Mouse (Mus musculus) hindbrain, embryonic 16.5 days (tissue): ENCODE results near the gene Pik3r3. TPM values are rescaled to one million over a fixed set of nuclear protein-coding genes. Genes with fewer than 3 reads are reported as not detected.

Source experiments
- ATAC-seq: fragments of 200-750 bp; cut with Nextera tagmentation; 2 replicates; pipeline ENCODE4 v1.8.0; 2017; ENCODE audit warnings: moderate TSS enrichment, moderate library complexity
- H3K27ac ChIP-seq: fragments of 300-500 bp; sonication (generic); 2 replicates; pipeline ENCODE4 v1.5.1; 2014; ENCODE audit warnings: low read depth, mild to moderate bottlenecking, control low read depth, low read length, moderate library complexity
- H3K27me3 ChIP-seq: fragments of 300-500 bp; sonication (generic); replicated peaks from 2 replicates; pipeline ENCODE4 v1.6.1; 2014; ENCODE audit warnings: low read length; ENCODE audit not compliant: control insufficient read depth, insufficient read depth
- H3K36me3 ChIP-seq: fragments of 300-500 bp; sonication (generic); 2 replicates; pipeline ENCODE4 v1.6.1; 2014; ENCODE audit warnings: mild to moderate bottlenecking, low read length, moderate library complexity, mixed read lengths; ENCODE audit not compliant: control insufficient read depth, insufficient read depth
- H3K4me1 ChIP-seq: fragments of 300-500 bp; sonication (generic); 2 replicates; pipeline ENCODE4 v1.6.1; 2014; ENCODE audit warnings: low read depth, low read length; ENCODE audit not compliant: control insufficient read depth, insufficient read depth
- H3K4me2 ChIP-seq: fragments of 300-500 bp; sonication (generic); 2 replicates; pipeline ENCODE4 v1.6.1; 2014; ENCODE audit warnings: mild to moderate bottlenecking, low read length, control low read depth, moderate library complexity
- H3K4me3 ChIP-seq: fragments of 300-500 bp; sonication (generic); 2 replicates; pipeline ENCODE4 v1.5.1; 2014; ENCODE audit warnings: mild to moderate bottlenecking, low read length, control low read depth, moderate library complexity
- H3K9ac ChIP-seq: fragments of 300-500 bp; sonication (generic); 2 replicates; pipeline ENCODE4 v1.6.1; 2014; ENCODE audit warnings: low read depth, mild to moderate bottlenecking, control low read depth, low read length, moderate library complexity
- H3K9me3 ChIP-seq: fragments of 300-500 bp; sonication (generic); 2 replicates; pipeline ENCODE4 v1.6.1; 2014; ENCODE audit warnings: mild to moderate bottlenecking, low read length, moderate library complexity; ENCODE audit not compliant: control insufficient read depth
- WGBS: fragments of 180-500 bp; shearing (Covaris S2); extraction: QIAGEN DNeasy Blood & Tissue Kit; methylation state at CpG from one replicate; pipeline ENCODE4 v1.1.7; 2014; 5-methylcytosine and 5-hydroxymethylcytosine counted together
- polyA plus RNA-seq: library from polyadenylated mRNA; unstranded; fragments of >200 nt; fragmentation: Nextera tagmentation; extraction: Ambion mirVana; gene quantifications from 2 replicates; pipeline ENCODE4 v1.2.1, GENCODE M21; 2015

Gene Pik3r3
- polyA plus RNA-seq, 1 experiment from 2014 or later, result 47.4 TPM

DNA sequence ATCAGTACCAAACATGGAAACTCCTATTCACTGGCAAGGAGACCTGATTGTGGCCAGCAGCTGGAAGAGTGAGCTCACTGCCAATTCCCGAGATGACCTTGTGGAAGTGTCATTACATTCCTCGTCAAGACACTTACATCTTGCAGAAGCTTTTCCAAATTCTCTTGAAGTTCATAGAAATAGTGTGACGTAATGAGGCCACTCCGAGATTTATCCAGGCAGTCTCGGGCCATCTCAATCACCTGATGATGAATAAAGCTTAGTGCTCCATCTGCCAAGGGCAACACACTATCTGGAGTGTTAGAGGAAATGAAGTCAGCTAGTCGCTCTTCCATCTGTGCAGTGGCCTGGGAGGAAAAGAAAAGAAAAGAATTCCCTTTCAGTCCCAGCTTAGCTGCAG, 100.7 kb downstream of the Pik3r3 start:
- H3K27me3 ChIP-seq, result no peaks in the 10 kb centered on the region
- WGBS, result 95% methylated on average over 6 of the region's 6 CpGs
- no peak overlapping the region for H3K4me2 ChIP-seq
- H3K4me3 ChIP-seq, result no peak overlapping the region
- H3K9ac ChIP-seq, result no peak overlapping the region
- no peaks in the 10 kb centered on the region for H3K9me3 ChIP-seq
- ATAC-seq, result no peak
- H3K4me1 ChIP-seq, result no peaks in the 10 kb centered on the region
- peaks cover 34% of the 10 kb centered on the region for H3K36me3 ChIP-seq
- H3K27ac ChIP-seq, result no peak overlapping the region

DNA sequence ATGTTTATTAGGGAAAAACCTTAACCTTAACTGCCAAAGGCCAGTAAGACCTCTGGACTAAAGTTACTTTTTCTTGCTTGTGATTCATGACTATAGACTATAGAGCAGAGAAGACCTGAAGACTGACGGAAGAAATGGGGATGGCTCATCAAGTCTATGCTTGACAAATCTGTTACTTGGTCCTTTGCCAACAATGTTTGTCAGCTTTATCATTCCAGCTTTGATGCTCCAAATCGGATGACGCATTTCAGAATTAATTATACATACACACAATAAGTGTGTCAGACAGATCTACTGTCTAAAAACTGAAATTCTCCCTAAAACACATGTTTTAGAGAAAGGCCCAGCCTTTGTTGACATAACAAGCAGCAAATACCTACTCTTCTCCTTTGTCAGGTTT, 107.8 kb downstream of the Pik3r3 start:
- H3K9me3 ChIP-seq, result no peaks in the 10 kb centered on the region
- WGBS, result 90% methylated on average over 3 of the region's 3 CpGs
- no peaks in the 10 kb centered on the region for H3K4me1 ChIP-seq
- no peak overlapping the region for H3K27ac ChIP-seq
- no peak for ATAC-seq
- no peak overlapping the region for H3K9ac ChIP-seq
- H3K4me3 ChIP-seq, result no peak overlapping the region
- H3K4me2 ChIP-seq, result no peak overlapping the region
- no peaks in the 10 kb centered on the region for H3K27me3 ChIP-seq
- peaks cover 27% of the 10 kb centered on the region for H3K36me3 ChIP-seq

GRCm38 (mm10) chr4:116336294-116336693, 114.9 kb downstream of the Pik3r3 start:
- Histone ChIP-seq H3K9ac (no peak overlapping the region), H3K9me3 (no peaks in the 10 kb centered on the region), H3K4me1 (no peaks in the 10 kb centered on the region), H3K4me2 (no peak overlapping the region), H3K4me3 (no peak overlapping the region), H3K27ac (no peak overlapping the region), H3K27me3 (no peaks in the 10 kb centered on the region), H3K36me3 (0 out of 2 replicates have a peak, but pooled peaks cover 4% of the 10 kb centered on the region)
- ATAC-seq, result no peak
- WGBS, result 82% methylated on average over 1 of the region's 1 CpGs

- peaks cover 3% of the 10 kb centered on the region; the same call in 1 of the 2 replicates for H3K36me3 ChIP-seq
- no peak overlapping the region for H3K4me3 ChIP-seq
- no peaks in the 10 kb centered on the region for H3K9me3 ChIP-seq
- no peaks in the 10 kb centered on the region for H3K4me1 ChIP-seq
- no peak overlapping the region for H3K27ac ChIP-seq
- no peak overlapping the region for H3K9ac ChIP-seq
- no peak for ATAC-seq
- no peaks in the 10 kb centered on the region for H3K27me3 ChIP-seq
- H3K4me2 ChIP-seq, result no peak overlapping the region
These were observed 120.7 kb downstream of the Pik3r3 start for GRCm38 (mm10) chr4:116342119-116342518.

DNA sequence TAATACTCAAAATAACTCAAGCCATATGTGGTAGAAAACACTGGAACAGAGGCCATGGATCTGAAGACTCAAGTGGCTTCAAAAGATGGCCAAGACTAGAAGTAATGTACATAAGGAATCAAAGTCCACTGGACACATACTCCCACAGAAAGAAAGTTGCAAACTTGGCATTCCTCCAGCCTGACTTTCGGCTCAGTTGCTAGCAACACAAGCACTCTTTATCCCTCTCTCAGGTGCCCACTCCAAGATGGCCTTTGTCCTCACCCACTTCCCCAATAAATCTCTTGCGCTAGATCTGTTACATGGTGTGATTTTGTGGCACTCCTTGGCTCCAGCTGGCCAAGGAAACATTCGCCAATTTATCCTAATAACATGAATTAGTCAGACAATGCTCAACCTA, 131.1 kb downstream of the Pik3r3 start:
- H3K4me3 ChIP-seq, result no peak overlapping the region
- H3K36me3 ChIP-seq, result no peaks in the 10 kb centered on the region
- ATAC-seq, result no peak
- no peaks in the 10 kb centered on the region for H3K9me3 ChIP-seq
- H3K4me2 ChIP-seq, result no peak overlapping the region
- WGBS, result 69% methylated on average over 3 of the region's 3 CpGs
- H3K9ac ChIP-seq, result no peak overlapping the region
- H3K27ac ChIP-seq, result no peak overlapping the region
- no peaks in the 10 kb centered on the region for H3K4me1 ChIP-seq
- no peaks in the 10 kb centered on the region for H3K27me3 ChIP-seq

Other genes with a start within 250 kb of the Pik3r3 start
- gene Faah, start 203.7 kb upstream of the Pik3r3 start, polyA plus RNA-seq, result 23.8 and 27.5 TPM in 2 replicates
- 11.9 and 12.1 TPM in 2 replicates for gene Nsun4, start 167.7 kb upstream of the Pik3r3 start, polyA plus RNA-seq
- gene Uqcrh, start 146.5 kb upstream of the Pik3r3 start, polyA plus RNA-seq, result 427 and 492 TPM in 2 replicates
- gene Lrrc41, start 146.3 kb upstream of the Pik3r3 start, polyA plus RNA-seq, result 72.1 and 78.4 TPM in 2 replicates
- gene Rad54l, start 97.9 kb upstream of the Pik3r3 start, polyA plus RNA-seq, result 7.6 and 9.1 TPM in 2 replicates
- gene Pomgnt1, start 97.8 kb upstream of the Pik3r3 start, polyA plus RNA-seq, result 68.2 and 72.1 TPM in 2 replicates
- gene Lurap1, start 70.3 kb upstream of the Pik3r3 start, polyA plus RNA-seq, result 3.3 and 3.7 TPM in 2 replicates
- 0.11 and 0.63 TPM in 2 replicates for gene Tspan1, start 54.0 kb upstream of the Pik3r3 start, polyA plus RNA-seq
- gene 1700042G07Rik, start 48.2 kb upstream of the Pik3r3 start, polyA plus RNA-seq, result not detected in 2 replicates
- not detected in 2 replicates for gene Gm49337, start 48.2 kb upstream of the Pik3r3 start, polyA plus RNA-seq
- gene Mast2, start 242.6 kb downstream of the Pik3r3 start, polyA plus RNA-seq, result 32.2 and 40.4 TPM in 2 replicates